Mouse (Mus musculus) left cerebral cortex, adult 9 months (tissue): ENCODE data around the gene Slc17a1.

Source experiments
- DNase-seq, 2 experiments: peaks; one replicate each; pipeline ENCODE4 v3.0.0; 2022; ENCODE audit warnings: low spot score in 2 of 2

The Slc17a1 gene

DNA sequence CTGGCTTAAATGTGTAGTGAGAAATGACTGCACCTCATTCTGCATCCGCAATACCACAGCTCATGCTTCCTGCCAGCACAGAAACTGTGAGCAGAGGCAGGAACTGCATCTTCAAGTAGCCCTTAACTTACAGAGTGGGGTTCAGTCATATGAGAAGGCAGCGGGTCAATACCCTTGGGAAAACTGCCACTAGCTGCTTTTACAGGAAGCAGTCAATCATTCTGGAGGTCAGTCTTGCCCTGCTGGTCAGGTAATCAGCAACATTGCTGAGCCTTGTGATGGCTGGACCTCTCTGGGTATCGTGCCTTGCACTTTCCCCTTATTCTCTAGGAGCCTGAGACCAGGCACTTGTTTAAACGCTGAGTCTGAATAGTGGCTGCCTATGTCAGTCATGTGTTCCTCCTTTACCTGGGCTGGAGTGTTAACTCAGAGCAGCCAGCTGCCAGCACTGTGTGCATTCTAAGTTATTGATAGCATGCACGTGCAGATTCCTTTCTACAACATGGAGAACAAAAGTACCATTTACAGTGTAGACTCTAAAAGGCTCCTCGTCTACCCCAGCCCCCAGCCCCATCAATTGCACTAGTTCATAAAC lies 21.6 kb downstream of the Slc17a1 start:
- no peak for DNase-seq

DNA sequence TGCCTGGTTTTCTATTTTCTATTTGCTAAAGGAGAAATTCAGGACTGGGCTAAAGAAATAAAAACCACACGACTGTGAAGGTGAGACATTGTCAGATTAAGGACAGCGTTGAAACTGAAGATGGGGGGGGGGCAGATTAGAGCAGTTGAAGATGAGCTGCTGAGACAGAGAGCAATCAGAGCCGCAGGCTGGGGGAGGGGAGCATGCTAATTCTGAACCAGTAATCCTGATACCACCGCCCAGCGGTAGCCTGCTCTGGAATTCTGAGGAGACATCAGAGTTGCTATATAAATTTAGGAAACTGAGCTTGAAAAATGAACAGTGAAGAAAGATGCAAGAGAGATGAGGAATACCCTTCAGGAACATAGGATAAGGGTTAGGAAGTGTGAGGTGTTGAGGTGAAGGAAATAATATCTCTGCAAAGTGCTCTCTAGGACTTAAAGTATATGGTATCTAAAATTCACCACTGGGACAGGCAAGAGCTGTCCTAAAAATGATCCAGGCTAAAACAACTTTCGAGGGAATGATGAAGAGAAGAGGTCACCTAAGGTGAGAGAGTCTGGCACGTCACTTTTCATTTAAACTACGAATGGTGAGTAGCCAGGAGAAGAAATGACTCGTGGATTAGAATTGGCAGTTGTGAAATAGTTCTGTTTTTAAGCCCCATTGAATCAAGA lies 25.2 kb downstream of the Slc17a1 start:
- no peak for DNase-seq

DNA sequence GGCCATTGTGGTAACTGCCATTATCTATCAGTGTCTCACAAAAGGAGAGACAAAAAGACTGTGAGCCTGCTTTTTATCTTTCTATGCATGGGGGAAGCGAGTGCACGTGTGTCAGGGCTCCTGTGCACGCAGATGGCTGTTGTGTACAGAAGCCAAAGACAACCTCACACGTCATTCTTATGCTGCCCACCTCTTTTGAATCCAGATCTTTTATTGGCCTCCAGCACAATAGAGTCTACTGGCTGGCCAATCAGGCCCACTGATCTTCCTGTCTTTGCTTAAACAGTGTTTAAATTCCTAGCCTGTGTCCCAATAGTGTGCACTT lies 25.7 kb downstream of the Slc17a1 start:
- DNase-seq = no peak

DNA sequence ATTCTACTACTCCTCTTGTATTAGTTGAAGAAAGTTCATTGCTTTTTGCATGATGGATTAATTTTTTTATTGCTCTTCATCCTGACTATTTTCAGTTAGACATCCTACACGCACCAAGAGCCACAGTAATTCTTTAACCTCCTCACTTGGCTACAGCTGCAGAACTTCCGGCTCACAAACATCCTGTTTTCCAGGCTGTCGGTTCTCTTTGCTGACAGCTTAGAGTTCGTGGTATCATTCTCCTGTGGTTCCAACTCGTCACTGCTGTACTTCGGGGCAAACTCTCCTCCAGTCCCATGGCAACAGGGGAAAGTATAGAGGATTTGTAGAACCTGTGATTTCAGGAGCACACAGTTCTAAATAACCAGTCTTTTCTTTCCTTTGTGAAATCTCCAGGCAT lies 30.7 kb downstream of the Slc17a1 start:
- DNase-seq = no peak

DNA sequence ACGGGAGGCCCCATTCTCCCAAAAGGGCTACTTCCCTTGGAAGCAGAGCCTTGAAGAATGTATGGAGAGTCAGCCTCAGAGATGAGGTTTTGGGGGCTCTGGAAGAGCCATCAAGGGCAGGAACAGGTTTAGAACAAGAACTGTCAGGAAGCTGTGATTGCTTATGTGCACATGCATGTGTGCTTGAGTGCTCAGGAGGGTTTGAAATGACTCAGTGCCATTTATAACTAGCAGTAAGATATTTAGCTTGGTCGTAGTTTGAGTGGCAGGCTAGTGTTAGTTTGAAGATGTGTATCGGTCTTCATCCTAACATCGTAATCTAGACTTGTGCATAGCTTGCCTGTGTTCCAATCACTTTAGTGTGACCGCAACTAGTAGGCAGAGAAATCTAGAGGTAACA lies 39.4 kb downstream of the Slc17a1 start:
- no peak for DNase-seq

DNA sequence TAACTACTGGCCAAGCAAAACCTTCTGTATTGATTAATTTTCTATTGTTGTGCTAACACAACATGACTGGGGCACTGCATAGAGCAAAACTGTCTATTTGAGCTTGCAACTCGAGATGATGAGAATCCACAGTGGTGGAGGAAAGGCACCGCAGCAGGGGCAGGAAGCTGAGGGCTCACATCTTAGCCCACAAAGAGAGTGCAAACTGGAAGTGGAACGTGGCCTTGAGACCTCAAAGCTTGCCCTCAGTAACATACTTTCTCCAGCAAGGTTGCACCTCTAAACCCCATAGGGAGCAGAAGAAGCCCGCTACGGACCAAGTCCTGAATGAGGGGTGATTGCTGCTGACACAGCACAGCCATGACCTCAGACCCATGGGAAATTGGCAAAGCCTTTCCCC lies 42.6 kb downstream of the Slc17a1 start:
- no peak for DNase-seq

DNA sequence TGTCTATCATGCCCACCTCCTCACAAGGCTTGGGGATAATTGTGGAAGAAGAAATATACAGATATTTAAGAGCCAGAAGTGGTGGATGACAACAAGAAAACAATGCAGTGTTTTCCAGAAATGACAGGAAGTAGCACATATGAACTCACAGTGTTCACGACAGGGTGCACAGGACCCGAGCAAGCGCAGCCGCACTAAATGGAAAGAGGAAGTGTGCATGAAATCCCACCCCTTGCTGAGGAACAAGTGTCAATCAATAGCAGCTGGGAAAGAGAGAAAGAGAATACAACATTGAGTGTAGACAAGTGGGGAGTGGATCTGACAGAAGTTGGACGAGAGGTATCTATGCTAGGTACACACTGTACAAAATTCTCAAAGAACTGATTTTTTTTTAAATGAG lies 43.8 kb downstream of the Slc17a1 start:
- no peak for DNase-seq

GRCm38 (mm10) chr13:23913791-23914306 lies 46.3 kb downstream of the Slc17a1 start:
- no peak for DNase-seq

DNA sequence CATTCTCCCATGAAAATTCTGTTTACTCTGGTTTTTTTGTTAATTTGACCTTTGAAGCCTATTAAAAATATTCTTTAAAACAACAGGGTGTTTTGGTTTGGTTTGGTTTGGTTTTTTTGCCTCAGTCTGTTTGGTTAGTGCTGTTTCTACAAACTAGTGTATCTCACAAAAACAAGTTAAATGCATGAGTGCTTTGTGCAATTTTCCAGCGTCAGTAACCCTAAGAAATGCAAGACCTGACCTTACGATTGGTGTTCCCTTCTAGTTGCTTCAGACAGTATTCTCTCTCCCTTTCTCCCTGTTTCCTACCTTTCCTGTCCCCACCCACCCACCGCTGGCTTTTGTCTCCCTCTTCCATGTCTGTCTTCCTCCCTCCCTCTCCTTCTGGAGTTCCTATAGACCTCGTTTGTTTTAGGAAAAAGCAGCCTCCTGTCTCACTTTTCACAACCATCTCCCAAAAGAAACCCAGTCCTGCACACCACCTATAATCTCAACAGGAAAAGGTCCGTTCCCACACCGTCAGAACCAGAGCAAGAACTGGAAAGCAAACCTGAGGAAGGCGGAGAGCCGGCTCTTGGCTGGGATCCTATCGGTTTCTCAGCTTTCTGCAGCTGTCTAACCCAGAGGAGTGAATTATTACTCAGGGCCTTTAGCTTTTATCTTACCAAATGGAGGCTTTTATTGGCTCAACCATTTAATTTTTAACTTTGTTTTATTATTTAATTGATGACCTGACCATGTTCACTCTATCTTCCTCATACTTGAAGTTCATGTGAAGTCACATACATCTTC lies 47.0 kb downstream of the Slc17a1 start, which contains the start of gene Slc17a4:
Slc17a4 (minus strand) TSS at position 634 of the 792 bp plus-strand sequence.
- DNase-seq = no peak

- no peak for DNase-seq
These were observed 48.6 kb downstream of the Slc17a1 start for GRCm38 (mm10) chr13:23916132-23916531.

- DNase-seq = no peak
These were observed 50.1 kb downstream of the Slc17a1 start for GRCm38 (mm10) chr13:23917674-23918073.

DNA sequence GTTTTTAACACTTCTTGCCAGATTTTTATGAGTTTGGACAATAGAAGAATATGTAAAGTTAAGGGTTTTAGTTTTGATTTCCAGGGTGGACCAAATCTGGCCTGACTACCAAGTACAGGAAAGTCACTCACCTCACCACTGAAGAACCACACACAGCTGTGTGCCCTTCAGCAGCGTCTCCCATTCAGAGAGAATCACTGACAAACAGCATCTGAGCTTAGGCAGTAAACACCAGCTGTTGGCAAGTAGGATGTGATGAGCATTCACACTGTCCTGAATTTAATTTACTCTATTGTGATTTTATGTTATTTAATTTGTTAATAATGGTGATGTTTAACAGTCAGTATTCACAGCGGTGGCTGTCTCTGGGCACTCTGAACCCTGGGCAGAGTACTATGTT lies 58.2 kb downstream of the Slc17a1 start:
- DNase-seq = no peak

DNA sequence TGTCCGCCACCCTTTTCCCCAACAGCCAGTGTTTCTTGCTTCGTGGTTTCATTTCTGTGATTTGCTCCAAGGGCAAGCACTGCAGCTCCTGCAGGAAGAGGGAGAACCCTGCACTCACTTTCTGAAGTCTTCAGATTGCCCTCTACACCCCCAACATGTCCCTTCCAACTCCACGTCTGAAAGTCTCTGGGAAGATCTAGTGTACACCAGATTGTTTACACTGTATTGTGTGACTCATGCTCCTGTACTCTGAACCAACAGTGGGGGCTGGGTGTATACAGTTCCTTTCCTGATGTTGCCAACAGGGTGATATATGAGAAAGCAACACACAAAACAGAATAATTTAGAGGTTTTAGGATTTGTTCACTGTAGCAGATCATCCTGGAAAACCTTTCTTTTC lies 61.1 kb downstream of the Slc17a1 start:
- DNase-seq = no peak

- no peak for DNase-seq
These were observed 62.9 kb downstream of the Slc17a1 start for GRCm38 (mm10) chr13:23930461-23930860.

- DNase-seq = no peak
These were observed 63.4 kb downstream of the Slc17a1 start for GRCm38 (mm10) chr13:23930904-23931303.

GRCm38 (mm10) chr13:23933421-23934210 lies 66.1 kb downstream of the Slc17a1 start, which contains the start of gene Hist1h2ba:
Gene Hist1h2ba (minus strand): TSS chr13:23934156.
- no peak for DNase-seq

DNA sequence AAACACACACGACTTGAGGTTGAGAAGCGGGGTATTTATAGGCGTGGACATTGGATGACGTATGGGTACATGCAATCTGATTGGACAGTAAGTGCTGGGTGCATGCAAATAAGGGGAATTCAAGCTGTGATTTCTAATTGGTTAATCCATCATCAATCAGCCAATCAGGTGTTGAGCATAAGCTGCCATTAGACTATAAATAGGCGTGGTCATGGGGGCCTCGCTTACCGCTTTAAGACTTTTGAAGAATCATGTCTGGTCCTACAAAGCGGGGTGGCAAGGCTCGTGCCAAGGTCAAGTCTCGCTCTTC lies 66.6 kb downstream of the Slc17a1 start, which contains the start of gene Hist1h2aa:
Hist1h2aa (plus strand) TSS at position 252 of the 310 bp plus-strand sequence.
- DNase-seq = no peak

GRCm38 (mm10) chr13:23938699-23939098 lies 71.1 kb downstream of the Slc17a1 start:
- DNase-seq = no peak

GRCm38 (mm10) chr13:23940291-23940690 lies 72.7 kb downstream of the Slc17a1 start:
- no peak for DNase-seq

GRCm38 (mm10) chr13:23942861-23943260 lies 75.3 kb downstream of the Slc17a1 start:
- DNase-seq = no peak
